Mouse (Mus musculus) adipocyte (in vitro differentiated cells): ENCODE data around the gene Mapk12.

ENCODE experiments used
- DNase-seq: peaks from one replicate; pipeline ENCODE4 v3.0.0-alpha.2; 2016; ENCODE audit warnings: low spot score

Gene Mapk12

DNA sequence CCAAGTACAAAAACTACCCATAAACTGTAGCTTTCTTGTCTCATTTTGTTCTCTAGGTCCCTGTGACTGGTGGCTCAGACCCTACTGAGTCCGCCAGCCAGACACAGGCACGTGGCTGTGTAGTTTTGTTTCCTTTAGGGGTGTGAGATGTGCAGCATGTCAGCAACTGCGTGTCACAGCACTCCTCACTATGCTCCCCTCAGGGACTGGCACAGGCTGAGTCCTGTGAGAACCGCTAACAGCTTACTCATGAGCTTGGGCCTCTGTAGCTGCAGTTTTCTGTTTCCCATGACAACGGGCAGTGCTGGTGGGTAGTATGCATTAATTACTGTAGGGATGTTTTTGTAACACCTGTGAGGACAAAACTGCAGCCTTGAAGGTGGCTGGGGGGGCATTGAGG, 48.3 kb downstream of the Mapk12 start:
- DNase-seq, result no peak

DNA sequence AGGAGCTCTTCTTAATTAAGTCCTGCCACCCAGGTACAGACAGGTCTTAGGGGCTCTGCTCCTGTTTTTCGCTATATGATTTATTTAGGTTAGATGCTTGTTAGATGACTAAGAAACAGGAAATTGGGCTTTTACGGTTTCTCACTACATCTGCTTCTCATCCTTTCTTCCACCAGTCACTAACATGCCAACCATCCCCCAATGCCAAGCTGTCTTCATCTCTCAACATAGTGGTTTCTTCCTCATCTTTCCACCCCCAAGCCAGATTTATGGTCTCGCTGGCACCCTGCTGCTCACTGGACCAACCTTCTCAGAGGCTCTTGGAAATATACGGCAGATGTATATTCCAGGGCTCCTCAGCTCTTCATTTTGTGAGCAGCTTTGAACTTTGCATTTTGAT, 49.8 kb downstream of the Mapk12 start:
- no peak for DNase-seq

DNA sequence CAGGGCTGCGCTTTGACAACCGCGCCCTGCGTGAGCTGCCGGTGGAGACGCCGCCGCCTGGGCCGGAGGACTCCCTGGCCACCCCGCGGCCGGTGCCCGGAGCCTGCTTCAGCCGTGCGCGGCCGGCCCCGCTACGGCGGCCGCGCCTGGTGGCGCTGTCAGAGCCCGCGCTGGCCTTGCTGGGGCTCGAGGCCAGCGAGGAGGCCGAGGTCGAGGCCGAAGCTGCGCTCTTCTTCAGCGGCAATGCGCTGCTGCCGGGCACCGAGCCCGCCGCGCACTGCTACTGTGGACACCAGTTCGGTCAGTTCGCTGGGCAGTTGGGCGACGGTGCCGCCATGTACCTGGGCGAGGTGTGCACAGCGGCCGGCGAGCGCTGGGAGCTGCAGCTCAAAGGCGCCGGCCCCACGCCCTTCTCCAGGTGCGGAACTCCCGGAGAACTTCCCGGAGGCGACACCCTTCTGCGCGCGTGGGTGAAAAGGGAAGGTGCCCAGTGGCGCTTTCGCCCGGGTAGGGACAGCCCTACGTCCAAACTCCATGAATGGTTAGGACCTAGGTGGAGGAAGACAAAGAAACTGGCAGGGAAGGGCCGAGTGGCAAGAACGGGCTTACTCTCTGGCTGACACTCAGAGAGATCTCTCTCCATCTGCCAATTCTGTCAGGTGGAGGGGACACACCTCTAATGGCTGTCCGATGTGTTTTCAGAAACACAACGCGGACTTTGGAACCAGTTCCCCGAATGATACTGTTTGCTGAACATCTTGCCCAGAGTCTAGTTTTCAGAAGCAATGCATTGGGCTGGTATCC, 51.1 kb downstream of the Mapk12 start:
- peak; percentile 21 for DNase-seq

DNA sequence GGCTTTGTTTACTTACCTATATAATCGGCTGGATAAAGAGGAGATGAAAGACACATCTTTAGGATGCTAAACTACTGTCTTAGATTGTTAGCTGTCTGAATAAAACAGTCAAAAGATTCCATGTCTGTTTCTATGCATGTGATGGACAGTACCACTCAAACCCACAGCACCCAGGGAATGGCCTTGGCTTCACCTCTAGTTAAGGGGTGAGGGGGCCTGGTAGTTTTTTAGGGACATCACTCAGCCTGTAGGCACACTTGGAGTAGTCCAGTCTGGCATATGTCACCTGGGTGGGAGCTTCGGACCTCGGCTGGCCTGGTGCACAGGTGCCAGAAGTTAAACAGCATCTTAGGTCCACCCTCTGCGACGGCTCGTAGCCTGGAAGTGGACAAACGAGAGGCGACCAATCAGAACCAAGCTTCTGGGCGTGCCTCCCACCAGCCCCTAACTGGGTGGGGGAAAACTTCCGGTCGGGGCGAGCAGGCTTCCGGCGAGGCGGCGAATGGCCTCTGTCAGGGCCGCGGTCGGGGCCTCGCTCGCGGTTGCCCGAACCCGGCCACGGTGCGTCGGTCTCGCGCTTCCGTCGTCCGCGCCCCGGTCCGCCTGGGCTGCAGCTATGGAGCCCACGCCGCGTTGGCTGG, 51.8 kb downstream of the Mapk12 start, which contains the start of gene Selenoo:
Gene Selenoo (plus strand): TSS at position 478 of the 641 bp plus-strand sequence.
- DNase-seq, result peak; percentile 92

DNA sequence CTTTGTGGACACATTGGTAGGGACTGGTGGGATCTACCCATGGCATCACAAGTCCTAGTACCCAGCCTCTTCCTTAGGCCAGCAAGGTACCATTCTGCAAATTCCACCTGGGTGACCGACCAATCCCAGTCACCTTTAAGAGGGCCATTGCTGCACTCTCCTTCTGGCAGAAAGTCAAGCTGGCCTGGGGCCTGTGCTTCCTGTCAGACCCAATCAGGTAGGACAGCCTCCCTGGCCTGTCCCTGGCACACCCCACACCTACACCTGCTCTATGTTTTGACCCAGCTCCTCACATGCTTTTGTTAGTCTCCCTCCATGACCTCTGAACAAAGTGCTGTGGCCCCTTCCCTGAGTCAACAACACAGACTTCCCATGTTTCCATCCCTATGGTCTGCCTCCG, 55.7 kb downstream of the Mapk12 start:
- no peak for DNase-seq

DNA sequence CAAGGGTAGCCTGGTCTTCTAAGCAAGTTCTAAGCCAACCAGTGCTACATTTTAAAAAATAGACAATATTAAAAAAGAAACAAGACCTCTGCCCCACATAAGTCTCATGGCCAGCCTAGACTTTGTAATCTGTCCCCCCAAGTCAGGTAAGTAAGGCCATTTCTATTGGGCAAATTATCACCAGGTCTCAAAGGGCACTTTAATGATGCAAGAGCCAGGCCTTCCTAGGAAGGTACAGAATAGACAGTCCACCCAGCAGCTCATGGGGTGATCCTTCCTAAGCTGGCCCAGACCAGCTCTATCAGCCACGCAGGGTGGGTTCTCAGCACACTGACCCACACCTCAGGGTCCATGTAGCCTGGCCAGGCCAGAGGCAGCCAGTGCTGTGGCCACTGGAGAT, 56.6 kb downstream of the Mapk12 start:
- DNase-seq, result no peak
